Comparison of ENCODE assay signal across 15 mouse cellular contexts in the genomic region with DNA sequence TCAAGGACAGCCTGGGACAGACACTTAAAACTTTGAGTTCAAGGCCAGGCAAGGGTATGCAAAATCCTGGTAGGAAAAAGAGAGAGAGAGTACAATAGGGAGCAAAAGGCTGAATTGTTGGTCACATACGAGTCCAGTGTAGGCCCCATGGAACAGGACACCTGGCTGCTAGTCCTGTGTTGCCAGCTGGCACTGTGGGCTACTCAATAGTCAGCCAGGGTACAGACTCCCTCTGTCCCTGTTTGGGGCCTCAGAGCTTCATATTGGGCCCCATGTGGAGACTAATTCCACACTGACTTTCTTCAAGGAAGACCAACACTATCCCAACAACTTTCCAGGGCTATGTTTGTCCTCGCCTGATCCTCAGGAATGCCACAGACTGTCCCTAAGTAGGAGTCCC.
"Had no signal": no experiment of that assay in that cellular context is flagged by ENCODE, and none has a peak within 500 bp of the region (broad histone marks: within the 10 kb centered on the region; RNA-seq: fewer than 3 reads in every experiment).

No protein-coding gene starts in this region.

- H3K4me3 ChIP-seq: neural tube, embryonic 15.5 days; stomach, embryonic 15.5 days had no signal

- DNase-seq: retina, postnatal 1 day; right cerebral cortex, adult 18-20 months; right cerebral cortex, postnatal 14 days; right cerebral cortex, postnatal 25 days; right cerebral cortex, postnatal 4 days; spleen, adult 18-20 months; thymus, adult 18-20 months; thymus, adult 2 months; thymus, postnatal 14 days; thymus, postnatal 25 days; thymus, postnatal 36 days; thymus, postnatal 4 days had no signal

- H3K27ac ChIP-seq: neural tube, embryonic 15.5 days; stomach, embryonic 15.5 days; stomach, postnatal 0 days had no signal

- H3K27me3 ChIP-seq: neural tube, embryonic 15.5 days; stomach, embryonic 15.5 days had no signal
